Mouse (Mus musculus): ENCODE measurements around the gene Gstz1. TPM values are rescaled to one million over a fixed set of nuclear protein-coding genes. Genes with fewer than 3 reads are reported as not detected.
"Not testable (repeated sequence)": the region's sequence is repeated elsewhere in the genome, so short reads cannot be mapped to it uniquely, and the experiment has no call there.

Gstz1 gene
- total RNA-seq, 2 experiments from 2014 or later = 57.8 to 62.2 TPM

DNA sequence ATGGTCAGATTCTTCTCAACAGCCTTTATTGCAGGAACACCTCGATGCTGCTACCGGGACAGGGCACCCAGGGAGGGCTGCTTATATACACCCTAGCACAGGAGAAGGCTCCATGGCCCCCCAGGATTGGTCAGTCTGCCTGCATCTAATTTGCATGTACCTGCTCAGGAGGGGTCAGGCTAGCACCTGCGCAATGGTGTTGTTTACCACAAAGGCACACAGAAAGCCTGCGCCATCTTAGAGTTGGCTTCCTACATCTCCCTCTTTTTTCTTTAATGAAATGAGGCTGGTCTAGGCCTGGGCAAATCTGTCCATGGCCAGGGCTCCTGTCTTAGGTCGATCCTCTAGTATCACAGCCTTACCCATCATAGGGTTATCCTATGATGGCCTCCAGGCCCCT lies 2.5 kb downstream of the Gstz1 start:
- intact Hi-C loops (cut with DNase I) = no loop called here

DNA sequence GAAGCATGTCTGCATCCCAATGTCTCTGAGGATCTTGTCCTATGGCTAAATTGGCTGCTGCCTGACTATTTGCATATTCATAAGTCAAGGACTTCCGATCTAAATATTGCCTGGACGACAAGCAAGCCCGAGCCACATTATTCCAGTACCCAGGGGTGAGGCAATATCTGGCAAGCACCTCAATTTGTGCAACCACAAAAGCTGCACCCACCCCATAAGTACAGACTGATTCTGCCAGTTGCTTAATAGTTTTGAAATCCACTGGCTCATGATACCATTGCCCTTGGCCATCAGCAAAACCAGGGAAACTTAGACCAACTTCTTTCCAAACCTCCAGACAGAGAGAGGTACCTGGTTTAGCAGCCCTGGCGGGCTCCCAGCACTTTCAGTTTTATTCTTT lies 7.5 kb downstream of the Gstz1 start:
- not testable (repeated sequence) for DNase-seq (ENCODE audit: extremely low spot score in 1 of 2, low spot score in 2 of 2)

More for the DNA sequence above, 2.5 kb downstream of the Gstz1 start:
- no peak for DNase-seq (ENCODE audit: extremely low spot score in 1 of 2, low spot score in 2 of 2)

DNA sequence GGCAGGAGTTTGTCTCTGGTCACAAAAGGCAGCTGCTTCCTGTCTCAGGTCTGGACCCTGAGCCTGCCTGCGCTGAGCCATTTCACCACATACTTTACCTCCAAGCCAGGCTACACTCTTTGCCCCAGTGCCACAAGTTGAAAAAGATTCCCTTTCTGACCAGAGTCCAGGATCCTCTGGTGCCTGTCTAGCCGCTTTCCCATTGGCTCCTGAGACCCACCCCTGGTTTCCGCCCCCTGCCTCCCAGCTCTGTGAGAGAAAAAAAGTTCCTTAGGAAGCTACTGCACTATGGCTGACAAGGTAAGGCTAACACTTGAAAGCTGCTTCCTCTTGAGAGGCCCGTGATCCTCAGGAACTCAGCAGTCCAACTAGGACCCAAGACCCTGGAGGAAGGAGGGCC lies 10.4 kb downstream of the Gstz1 start:
- no peak for DNase-seq (ENCODE audit: extremely low spot score in 1 of 2, low spot score in 2 of 2)
- intact Hi-C loops (cut with DNase I) = no loop called here

More for the DNA sequence above, 7.5 kb downstream of the Gstz1 start:
- intact Hi-C loops (cut with DNase I) = not testable (repeated sequence)

DNA sequence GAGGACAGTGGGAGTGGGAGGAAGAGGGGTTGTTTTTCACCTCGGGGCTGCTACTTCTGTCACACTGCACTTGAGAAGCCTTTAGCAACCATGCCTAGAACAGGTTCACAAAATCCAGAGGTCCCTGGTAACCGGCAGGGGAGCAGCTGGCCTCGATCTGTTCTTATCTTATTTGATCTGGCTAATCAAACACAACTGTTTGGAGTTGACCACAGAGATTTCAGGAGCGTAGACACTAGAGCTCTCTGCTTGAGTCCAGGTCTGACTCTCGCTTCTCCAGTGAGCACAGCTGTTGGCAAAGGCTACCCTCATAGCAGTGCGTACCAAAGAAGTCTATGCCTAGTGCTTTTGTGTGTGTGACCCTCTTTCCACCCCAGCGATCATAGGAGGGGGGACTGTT lies 11.1 kb downstream of the Gstz1 start:
- no peak for DNase-seq (ENCODE audit: extremely low spot score in 1 of 2, low spot score in 2 of 2)
- intact Hi-C loops (cut with DNase I) = no loop called here

DNA sequence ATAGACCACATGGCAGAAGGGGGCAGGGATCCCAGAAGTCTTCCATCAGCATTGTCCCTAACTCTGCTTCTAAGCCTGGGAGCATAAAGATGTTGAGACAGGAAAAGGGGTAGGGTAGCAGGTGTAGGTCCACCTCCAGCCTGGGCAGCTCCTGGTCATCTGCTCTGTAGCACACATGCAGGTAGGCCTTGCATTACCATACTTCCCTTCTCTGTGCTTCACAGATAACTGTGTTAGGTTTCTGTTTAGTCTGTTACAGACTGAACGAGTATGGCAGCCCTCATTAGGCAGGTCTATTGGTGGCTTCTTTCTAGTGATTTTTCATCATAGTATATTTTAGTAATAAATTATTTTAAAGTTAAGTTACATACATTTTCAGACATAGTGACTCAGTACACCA lies 13.3 kb downstream of the Gstz1 start:
- intact Hi-C loops (cut with DNase I) = no loop called here
- DNase-seq (ENCODE audit: extremely low spot score in 1 of 2, low spot score in 2 of 2) = no peak

DNA sequence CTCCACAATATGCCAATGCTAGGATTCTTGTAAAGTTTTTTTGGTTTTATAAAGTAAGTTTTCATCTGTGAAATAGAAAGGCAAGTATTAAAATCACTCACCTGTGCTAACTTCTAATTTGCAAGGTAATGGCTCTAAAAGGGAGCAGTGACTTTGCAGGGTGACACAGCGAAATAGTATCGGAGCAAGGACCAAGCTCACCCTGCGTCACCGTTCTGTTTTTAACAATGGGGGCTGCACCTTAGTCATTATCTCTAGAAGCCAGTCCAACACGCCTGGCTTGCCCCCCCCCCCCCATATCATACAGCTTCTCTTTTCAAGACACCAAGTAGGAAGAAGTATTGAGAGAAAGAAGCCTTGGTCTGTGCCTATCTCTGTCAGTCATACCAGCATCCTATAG lies 13.8 kb downstream of the Gstz1 start:
- no peak for DNase-seq (ENCODE audit: extremely low spot score in 1 of 2, low spot score in 2 of 2)
- intact Hi-C loops (cut with DNase I) = no loop called here

DNA sequence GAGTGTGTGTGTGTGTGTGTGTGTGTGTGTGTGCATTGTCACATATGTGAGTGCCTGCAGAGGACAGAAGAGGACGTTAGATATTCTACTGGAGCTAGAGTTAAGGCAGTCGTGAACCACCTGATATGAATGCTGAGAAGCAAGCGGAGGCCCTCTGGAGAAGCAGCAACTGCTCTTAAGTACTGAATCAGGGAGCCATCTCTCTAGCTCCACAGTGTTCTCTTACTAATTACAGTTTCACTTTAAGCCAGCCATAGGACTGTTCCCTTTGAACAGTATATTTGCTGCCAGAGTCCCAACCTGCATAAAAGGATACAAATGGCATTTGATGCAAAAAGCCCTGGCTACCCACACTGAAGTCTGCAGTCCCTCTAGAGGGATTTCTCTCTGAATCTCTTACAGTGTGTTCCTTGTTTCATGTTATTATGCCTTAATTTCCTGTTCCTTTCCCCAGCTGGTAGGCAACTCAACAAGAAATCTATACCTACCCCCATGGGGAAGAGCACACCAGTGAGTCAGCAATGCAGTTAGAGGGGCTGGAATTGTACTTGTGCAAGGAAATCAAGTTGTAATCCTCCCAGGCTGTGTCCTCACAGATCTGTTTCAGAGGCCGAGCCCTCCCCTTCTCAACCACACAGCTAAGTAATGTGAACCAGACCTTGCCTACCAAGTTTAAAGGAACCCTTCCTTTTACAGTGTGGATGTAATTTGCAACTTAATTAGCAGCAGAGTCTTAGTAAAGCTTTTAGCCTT lies 28.4 kb downstream of the Gstz1 start:
- no peak for DNase-seq (ENCODE audit: extremely low spot score in 1 of 2, low spot score in 2 of 2)
- intact Hi-C loops (cut with DNase I) = no loop called here

DNA sequence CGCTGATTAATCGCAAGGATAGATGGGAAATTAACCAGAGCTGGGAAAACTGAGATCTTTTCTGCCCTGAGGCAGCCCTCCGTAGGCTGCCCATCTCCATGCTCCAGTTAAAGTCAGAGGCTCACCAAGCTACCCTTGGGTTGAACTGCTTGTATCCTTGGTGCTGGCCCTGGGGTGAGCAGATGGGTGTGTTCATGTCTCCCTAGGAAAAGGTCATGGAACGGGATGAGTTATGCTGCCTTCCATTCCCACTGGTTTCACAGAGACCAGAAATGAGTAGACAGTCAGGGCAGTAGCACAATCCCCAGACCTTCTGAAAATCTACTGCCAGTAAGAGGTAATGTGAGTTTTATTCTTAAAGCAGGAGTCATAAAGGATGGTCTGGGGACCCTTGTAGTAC lies 30.7 kb downstream of the Gstz1 start:
- intact Hi-C loops (cut with DNase I) = no loop called here
- no peak for DNase-seq (ENCODE audit: extremely low spot score in 1 of 2, low spot score in 2 of 2)

DNA sequence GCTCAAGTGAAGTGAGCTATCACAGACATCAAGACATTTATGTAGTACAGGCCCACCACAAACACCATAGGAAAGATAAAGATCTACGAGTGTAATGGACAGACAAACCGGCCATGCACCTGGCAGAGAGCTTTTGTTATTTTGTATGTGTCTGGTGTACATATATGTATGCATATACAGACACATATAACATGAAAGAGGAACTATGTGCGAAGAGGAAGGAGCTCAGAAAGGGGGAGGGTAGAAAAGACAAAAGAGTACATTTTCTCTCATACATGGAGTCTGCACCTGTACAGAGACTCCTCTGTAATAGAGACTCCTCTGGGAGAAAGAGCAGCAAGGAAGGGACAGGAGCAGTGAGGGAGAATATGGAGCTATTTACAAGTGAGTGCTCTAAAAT lies 46.0 kb downstream of the Gstz1 start:
- intact Hi-C loops (cut with DNase I) = no loop called here

DNA sequence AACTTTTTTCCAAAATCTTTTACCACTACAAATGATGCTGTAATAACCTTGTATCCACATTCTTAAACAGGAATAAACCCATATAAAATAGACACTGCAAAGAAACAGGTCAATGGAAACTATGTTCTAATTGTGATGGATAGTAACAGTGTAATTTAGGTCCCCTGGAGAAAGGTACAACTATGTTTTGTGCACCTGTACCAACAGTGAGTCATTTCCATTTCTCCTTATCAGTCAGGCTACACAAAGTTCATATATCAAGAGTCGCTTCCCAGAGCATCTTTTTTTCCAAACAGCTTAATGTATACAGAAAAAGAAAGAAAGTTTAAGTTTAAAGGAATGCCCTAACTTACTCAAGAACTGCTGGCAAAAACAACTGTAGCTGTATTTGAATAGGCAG lies 48.1 kb downstream of the Gstz1 start:
- DNase-seq (ENCODE audit: extremely low spot score in 1 of 2, low spot score in 2 of 2) = no peak
- intact Hi-C loops (cut with DNase I) = no loop called here

More for the DNA sequence above, 46.0 kb downstream of the Gstz1 start:
- no peak for DNase-seq (ENCODE audit: extremely low spot score in 1 of 2, low spot score in 2 of 2)

DNA sequence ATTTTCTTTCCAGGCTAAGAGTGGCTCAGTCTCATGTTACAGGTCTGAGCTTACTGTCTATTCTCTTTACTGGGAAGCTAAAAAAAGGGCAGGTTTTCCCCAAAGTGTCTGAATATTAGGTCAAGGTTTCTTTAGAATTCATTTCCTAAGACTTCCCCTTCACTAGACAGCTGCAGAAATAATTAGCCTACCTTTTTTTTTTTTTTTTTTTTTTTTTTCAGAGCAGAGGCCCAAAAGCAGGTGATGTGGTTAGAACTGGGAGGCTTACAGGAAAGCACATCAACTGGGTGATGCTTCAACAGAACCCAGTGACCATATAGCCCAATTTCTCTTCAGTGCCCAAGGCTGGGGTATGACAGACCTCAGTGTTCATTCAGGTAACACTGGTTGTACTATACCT lies 49.3 kb downstream of the Gstz1 start:
- DNase-seq (ENCODE audit: extremely low spot score in 1 of 2, low spot score in 2 of 2) = no peak
- intact Hi-C loops (cut with DNase I) = no loop called here

DNA sequence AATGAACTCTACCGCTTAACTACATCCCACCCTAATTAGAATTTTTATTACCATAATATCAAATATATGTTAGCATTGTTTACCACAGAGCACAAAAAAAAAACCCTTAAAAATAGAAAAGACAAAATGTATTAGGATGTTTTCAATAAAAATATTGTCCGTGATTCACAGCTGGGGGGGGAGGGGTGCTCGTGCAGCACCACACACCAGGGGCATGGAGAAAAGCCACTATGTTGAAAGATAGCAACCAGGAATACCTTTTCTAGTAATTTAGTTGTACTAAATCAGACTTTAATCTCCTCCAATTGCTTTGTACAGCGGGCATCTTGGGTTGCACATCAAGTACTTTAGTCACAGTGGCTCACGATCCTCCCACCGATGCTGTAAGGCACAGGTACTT lies 51.8 kb downstream of the Gstz1 start:
- DNase-seq (ENCODE audit: extremely low spot score in 1 of 2, low spot score in 2 of 2) = no peak
- intact Hi-C loops (cut with DNase I) = no loop called here

DNA sequence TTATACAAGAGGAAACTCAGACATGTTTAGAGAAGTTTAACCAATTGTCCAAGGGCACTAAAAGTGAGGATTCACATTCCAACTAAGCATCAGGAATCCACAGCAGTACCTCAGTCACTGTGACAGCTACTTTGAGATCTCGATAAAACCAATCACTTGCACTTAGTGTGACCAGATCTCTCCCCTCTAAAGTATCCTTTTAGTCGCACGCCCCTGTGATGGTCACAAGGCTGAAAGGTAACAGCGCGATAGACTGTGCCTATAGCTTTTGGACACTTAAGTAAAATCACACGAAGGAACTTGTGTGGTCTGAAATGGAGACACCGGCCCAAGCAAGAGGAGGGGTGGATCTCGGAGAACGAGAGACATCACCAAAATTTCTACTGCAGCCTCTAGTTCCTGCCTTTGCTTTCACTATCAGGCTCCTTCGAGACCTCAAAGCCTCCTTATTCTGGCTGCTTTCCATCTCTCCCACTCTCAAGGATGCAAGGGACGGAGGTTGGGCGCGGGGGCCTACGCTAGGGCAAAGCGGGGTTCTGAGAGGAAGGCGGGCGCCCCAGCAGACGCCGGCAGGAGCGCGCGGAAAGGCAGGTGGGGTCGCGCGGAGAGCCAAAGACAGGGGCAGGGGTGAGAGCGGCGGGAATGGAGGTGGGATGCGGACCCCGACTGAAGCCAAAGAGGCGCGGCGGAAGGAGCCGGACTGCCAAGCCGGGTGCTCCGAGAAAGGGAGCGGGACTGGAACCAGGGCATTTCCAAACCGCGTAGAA lies 52.4 kb downstream of the Gstz1 start, which contains the start of gene Samd15:
TSS of gene Samd15 (plus strand) at position 518 of the 767 bp plus-strand sequence.
- peak; percentile 13 to 70 for DNase-seq (ENCODE audit: extremely low spot score in 1 of 2, low spot score in 2 of 2)
- intact Hi-C loops (cut with DNase I) = no loop called here

DNA sequence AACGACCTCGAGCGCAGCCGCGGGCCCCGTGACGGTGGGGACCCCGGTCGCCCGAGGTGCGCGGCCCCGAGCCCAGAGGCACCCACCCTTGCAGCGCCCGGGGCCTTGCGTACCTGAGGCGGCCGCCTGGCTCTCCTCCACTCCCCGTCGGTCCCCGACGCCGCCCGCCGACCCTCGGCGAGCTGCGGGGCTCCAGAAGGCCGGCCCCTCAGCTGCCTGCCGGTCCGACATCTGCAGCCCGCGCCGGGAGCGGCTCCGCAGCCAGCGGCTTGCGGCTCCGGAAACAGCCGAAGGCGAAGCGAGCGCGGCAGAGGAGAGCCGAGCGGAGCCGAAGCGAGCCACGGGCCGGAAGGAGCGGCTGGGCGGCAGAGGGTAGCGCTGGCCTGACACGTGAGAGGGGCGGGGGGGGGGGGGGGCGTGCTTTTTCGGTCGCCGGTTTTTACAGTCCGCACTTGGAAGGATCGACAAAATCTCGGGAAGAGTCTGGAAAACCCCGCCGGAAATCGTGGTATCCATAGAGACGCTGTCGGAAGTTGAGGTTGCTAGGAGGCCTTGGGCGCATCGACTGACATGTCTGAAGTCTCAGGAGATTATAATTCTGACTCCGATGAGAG lies 53.1 kb downstream of the Gstz1 start, which contains the start of gene Tmed8:
TSS of gene Tmed8 (minus strand) at position 482 of the 614 bp plus-strand sequence.
- intact Hi-C loops (cut with DNase I) = no loop called here
- peak; percentile 81 to 91 for DNase-seq (ENCODE audit: extremely low spot score in 1 of 2, low spot score in 2 of 2)

DNA sequence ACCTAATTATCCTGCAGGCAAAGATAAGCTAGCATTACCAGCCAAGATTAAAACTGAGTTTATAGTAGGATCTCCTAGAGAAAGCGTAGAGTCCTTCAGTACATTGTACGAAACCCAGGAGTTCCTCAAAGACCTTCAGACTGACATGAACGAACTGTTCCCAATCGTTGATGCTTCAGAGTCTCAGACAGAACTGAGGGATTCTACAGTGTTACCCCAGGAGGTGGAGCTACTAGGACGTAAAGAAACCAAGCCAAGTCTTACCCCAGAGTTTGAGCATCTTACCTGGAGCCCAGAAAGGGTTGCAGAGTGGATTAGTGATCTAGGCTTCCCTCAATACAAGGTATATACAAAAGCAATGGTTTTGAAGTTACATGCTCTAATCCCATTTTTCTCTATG lies 54.7 kb downstream of the Gstz1 start:
- DNase-seq (ENCODE audit: extremely low spot score in 1 of 2, low spot score in 2 of 2) = no peak
- intact Hi-C loops (cut with DNase I) = no loop called here

DNA sequence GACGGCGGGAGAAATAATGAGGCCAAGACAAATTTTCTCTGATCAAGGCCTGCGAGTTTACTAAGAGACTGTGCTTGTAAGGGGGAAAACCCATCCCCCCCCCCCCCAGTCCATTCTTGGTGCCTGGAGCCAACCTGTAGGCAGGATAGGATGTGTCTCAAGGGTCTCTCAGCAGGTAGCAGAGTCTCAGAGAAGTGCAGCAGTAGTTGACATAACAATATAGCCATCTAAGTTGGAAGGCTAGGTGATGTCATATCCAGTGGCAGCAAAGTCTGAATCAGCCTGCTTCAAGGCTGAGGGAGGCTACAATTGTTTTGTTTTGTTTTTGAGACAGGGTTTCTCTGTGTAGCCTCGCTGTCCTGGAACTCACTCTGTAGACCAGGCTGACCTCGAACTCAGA lies 58.8 kb downstream of the Gstz1 start:
- DNase-seq (ENCODE audit: extremely low spot score in 1 of 2, low spot score in 2 of 2); intact Hi-C loops (cut with DNase I): not testable (repeated sequence)

DNA sequence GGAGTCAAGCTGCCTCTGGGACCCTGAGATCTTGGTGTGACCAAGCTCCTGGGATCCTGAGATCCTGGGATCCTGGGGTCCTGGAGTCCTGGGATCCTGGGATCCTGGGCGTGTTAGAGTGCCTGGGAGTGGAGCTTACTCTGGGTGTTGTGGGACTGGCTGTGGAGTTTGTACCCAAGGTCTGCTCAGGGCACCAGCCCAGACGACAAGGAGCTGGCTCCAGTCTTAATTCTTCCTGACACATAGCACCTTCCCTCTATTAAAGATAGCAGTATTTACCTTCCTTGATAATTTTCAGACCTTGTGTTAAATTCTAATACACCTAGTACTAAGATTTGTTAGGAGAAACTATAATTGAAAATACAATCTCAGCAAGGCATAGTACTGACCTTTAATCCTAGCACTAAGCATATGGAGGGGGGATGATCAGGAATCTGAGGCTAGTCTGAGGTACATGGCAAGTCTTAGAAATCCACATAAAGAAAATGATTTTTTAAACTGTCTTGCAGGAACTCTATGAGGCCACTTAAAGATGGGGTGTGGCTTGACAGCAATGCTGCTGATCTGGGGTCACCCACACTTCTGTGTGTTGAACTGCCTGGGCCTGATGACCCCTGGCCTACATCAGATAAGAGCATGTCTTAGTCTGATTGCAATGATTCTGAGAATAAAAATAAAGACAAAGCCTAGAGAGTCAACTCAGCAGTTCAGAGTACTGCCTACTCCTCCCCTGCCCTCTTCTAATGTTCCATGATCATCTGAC lies 66.1 kb downstream of the Gstz1 start:
- intact Hi-C loops (cut with DNase I) = no loop called here
- DNase-seq (ENCODE audit: extremely low spot score in 1 of 2, low spot score in 2 of 2) = no peak

Data from left cerebral cortex, postnatal 10 days (tissue).